Comparison of ENCODE assay signal across 31 mouse cellular contexts in genomic region chr2:37333321-37333720, GRCm38 (mm10). TPM values are rescaled to one million over a fixed set of nuclear protein-coding genes. Genes with fewer than 3 reads are reported as not detected.
"Had no signal": no experiment of that assay in that cellular context is flagged by ENCODE, and none has a peak within 500 bp of the region (broad histone marks: within the 10 kb centered on the region; RNA-seq: fewer than 3 reads in every experiment).

No protein-coding gene starts in this region.

- H3K4me1 ChIP-seq: liver, embryonic 13.5 days; midbrain, embryonic 12.5 days; midbrain, embryonic 15.5 days; neural tube, embryonic 13.5 days; stomach, embryonic 15.5 days had no signal

- H3K9ac ChIP-seq: liver, embryonic 13.5 days; midbrain, embryonic 12.5 days; midbrain, embryonic 15.5 days; neural tube, embryonic 13.5 days; stomach, embryonic 15.5 days had no signal

- H3K4me3 ChIP-seq: left cerebral cortex, adult 2 months; liver, embryonic 13.5 days; midbrain, embryonic 12.5 days; midbrain, embryonic 15.5 days; myocyte; neural tube, embryonic 13.5 days; stomach, embryonic 15.5 days had no signal

- H3K27me3 ChIP-seq: liver, embryonic 13.5 days; midbrain, embryonic 12.5 days; midbrain, embryonic 15.5 days; neural tube, embryonic 13.5 days; stomach, embryonic 15.5 days had no signal

- H3K9me3 ChIP-seq: liver, embryonic 13.5 days; midbrain, embryonic 12.5 days; midbrain, embryonic 15.5 days; neural tube, embryonic 13.5 days; stomach, embryonic 15.5 days had no signal

- H3K4me2 ChIP-seq: liver, embryonic 13.5 days; midbrain, embryonic 12.5 days; midbrain, embryonic 15.5 days; neural tube, embryonic 13.5 days; stomach, embryonic 15.5 days had no signal

- ATAC-seq: intestine, embryonic 16.5 days; midbrain, embryonic 15.5 days had no signal

- H3K36me3 ChIP-seq: liver, embryonic 13.5 days; midbrain, embryonic 12.5 days; midbrain, embryonic 15.5 days; neural tube, embryonic 13.5 days; stomach, embryonic 15.5 days had no signal

- DNase-seq: kidney, adult 18-20 months; kidney, adult 9 months; kidney, postnatal 14 days; kidney, postnatal 4 days; liver, embryonic 13.5 days; lung, adult 2 months; lung, postnatal 4 days; retina, postnatal 1 day; right cerebral cortex, postnatal 25 days; spleen, adult 18-20 months; thymus, adult 18-20 months; thymus, postnatal 36 days had no signal

- H3K27ac ChIP-seq: left cerebral cortex, adult 2 months; liver, embryonic 13.5 days; midbrain, embryonic 12.5 days; midbrain, embryonic 15.5 days; neural tube, embryonic 13.5 days; stomach, embryonic 15.5 days had no signal

RNA-seq across cellular contexts. Expression of gene Olfr368, which starts 7.0 kb away (rescaled TPM):
- total RNA-seq: layer of hippocampus, adult 18-20 months; layer of hippocampus, postnatal 25 days; left cerebral cortex, adult 2 months; left cerebral cortex, postnatal 10 days; left cerebral cortex, postnatal 36 days; liver, adult 2 months; monocyte, adult 5-6 weeks; neutrophil, adult 5-6 weeks had no signal
- polyA plus RNA-seq: intestine, embryonic 16.5 days; kidney, embryonic 16.5 days; limb, embryonic 11.5 days; limb, embryonic 14.5 days; liver, adult 2 months; liver, embryonic 13.5 days; liver, embryonic 16.5 days; lung, adult 2 months; midbrain, embryonic 12.5 days; midbrain, embryonic 15.5 days; myocyte; neural tube, embryonic 13.5 days; stomach, embryonic 15.5 days; urinary bladder, adult 2 months had no signal
